Mouse (Mus musculus) forebrain, embryonic 10.5 days (tissue): ENCODE results near the gene Sh2b1. TPM values are rescaled to one million over a fixed set of nuclear protein-coding genes. Genes with fewer than 3 reads are reported as not detected.

Source experiments
- DNase-seq: peaks from one replicate; pipeline ENCODE4 v3.0.0-alpha.2; 2017; ENCODE audit warnings: low spot score; ENCODE audit errors: extremely low spot score
- H3K27ac ChIP-seq: fragments of 300-500 bp; sonication (generic); 2 replicates; pipeline ENCODE4 v1.5.1; 2016; ENCODE audit warnings: mild to moderate bottlenecking
- H3K27me3 ChIP-seq: fragments of 300-500 bp; sonication (generic); 2 replicates; pipeline ENCODE4 v1.6.1; 2016; ENCODE audit warnings: mild to moderate bottlenecking; ENCODE audit not compliant: poor library complexity, severe bottlenecking
- H3K36me3 ChIP-seq: fragments of 300-500 bp; sonication (generic); replicated peaks from 2 replicates; pipeline ENCODE4 v1.6.1; 2016; ENCODE audit warnings: mild to moderate bottlenecking, moderate library complexity
- H3K4me1 ChIP-seq: fragments of 300-500 bp; sonication (generic); 2 replicates; pipeline ENCODE4 v1.6.1; 2016
- H3K4me3 ChIP-seq: fragments of 300-500 bp; sonication (generic); 2 replicates; pipeline ENCODE4 v1.5.1; 2016; ENCODE audit warnings: mild to moderate bottlenecking, moderate library complexity
- H3K9me3 ChIP-seq: fragments of 300-500 bp; sonication (generic); 2 replicates; pipeline ENCODE4 v1.6.1; 2016; ENCODE audit warnings: mild to moderate bottlenecking, moderate library complexity
- WGBS: fragments of 180-500 bp; shearing (Covaris S2); methylation state at CpG from one replicate; pipeline ENCODE4 v1.1.7; 2016; 5-methylcytosine and 5-hydroxymethylcytosine counted together
- polyA plus RNA-seq: library from polyadenylated mRNA; unstranded; fragments of >200 nt; fragmentation: Nextera tagmentation; extraction: Ambion mirVana; gene quantifications from 2 replicates; pipeline ENCODE4 v1.2.1, GENCODE M21; 2016

The Sh2b1 gene
- polyA plus RNA-seq, 1 experiment from 2014 or later: 49.2 TPM

- DNase-seq: no peak
- Histone ChIP-seq H3K9me3 (no peaks in the 10 kb centered on the region), H3K27ac (no peak overlapping the region), H3K4me3 (no peak overlapping the region), H3K27me3 (no peaks in the 10 kb centered on the region), H3K4me1 (no peaks in the 10 kb centered on the region), H3K36me3 (peaks cover 65% of the 10 kb centered on the region)
- WGBS: 92% methylated on average over 9 of the region's 9 CpGs
Measured at GRCm38 (mm10) chr7:126444536-126444935, 30.7 kb downstream of the Sh2b1 start.

- peaks cover 65% of the 10 kb centered on the region for H3K36me3 ChIP-seq
- 94% methylated on average over 10 of the region's 10 CpGs for WGBS
- no peak overlapping the region for H3K27ac ChIP-seq
- H3K27me3 ChIP-seq: no peaks in the 10 kb centered on the region
- H3K4me3 ChIP-seq: no peak overlapping the region
- DNase-seq: no peak
- no peaks in the 10 kb centered on the region for H3K9me3 ChIP-seq
- H3K4me1 ChIP-seq: no peaks in the 10 kb centered on the region
Measured at GRCm38 (mm10) chr7:126443997-126444396, 31.2 kb downstream of the Sh2b1 start.

DNA sequence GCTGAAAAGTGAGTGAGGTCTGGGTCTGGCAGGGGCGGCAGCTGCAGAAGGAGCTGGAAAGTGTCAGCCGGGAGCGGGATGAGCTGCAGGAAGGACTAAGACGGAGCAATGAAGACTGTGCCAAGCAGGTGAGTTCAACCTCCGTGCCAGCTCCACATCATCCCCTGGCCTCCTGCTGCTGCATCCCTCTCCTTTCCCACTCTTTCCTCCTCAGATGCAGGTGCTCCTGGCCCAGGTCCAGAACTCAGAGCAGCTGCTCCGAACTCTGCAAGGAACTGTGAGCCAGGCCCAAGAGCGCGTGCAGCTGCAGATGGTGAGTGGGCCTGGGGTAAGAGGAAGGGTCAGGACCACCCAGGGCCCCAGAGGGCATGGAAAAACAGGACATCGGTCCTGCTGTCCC, 35.1 kb downstream of the Sh2b1 start:
- peaks cover 5% of the 10 kb centered on the region; the same call in 1 of the 2 replicates for H3K4me1 ChIP-seq
- 92% methylated on average over 9 of the region's 9 CpGs for WGBS
- H3K4me3 ChIP-seq: no peak overlapping the region
- DNase-seq: no peak
- peaks cover 47% of the 10 kb centered on the region for H3K36me3 ChIP-seq
- H3K9me3 ChIP-seq: no peaks in the 10 kb centered on the region
- H3K27ac ChIP-seq: peak overlapping the region; percentile 6; the same call in 1 of the 2 replicates
- no peaks in the 10 kb centered on the region for H3K27me3 ChIP-seq

DNA sequence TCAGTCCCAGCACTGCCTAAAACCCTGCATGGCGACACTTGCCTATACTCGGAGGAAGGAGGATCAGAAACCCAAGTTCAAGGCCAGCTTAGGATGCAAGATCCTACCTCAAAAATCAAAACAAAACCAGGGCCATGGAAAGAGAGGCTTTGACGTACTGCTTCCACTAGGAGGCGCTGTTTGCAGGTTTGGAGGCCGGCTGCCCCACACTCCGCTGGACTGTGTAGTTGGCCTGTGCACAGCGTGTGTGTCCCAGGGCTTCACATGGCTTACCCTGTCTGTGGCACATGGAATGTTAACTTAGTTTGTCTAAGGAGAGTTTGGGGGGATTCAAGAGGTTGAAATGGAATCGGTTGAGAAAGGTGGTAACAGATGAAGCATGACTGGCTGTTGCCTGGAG, 38.4 kb downstream of the Sh2b1 start:
- Histone ChIP-seq H3K4me1 (peaks cover 5% of the 10 kb centered on the region; the same call in 1 of the 2 replicates), H3K27ac (no peak overlapping the region), H3K27me3 (no peaks in the 10 kb centered on the region), H3K9me3 (no peaks in the 10 kb centered on the region), H3K36me3 (peaks cover 36% of the 10 kb centered on the region; the same call in 1 of the 2 replicates), H3K4me3 (no peak overlapping the region)
- 24% methylated on average over 8 of the region's 8 CpGs for WGBS
- DNase-seq: peak; percentile 64

GRCm38 (mm10) chr7:126435801-126436200, 39.4 kb downstream of the Sh2b1 start:
- Histone ChIP-seq H3K9me3 (no peaks in the 10 kb centered on the region), H3K4me1 (peaks cover 5% of the 10 kb centered on the region; the same call in 1 of the 2 replicates), H3K36me3 (peaks cover 38% of the 10 kb centered on the region; the same call in 1 of the 2 replicates), H3K27me3 (no peaks in the 10 kb centered on the region), H3K27ac (no peak overlapping the region), H3K4me3 (no peak overlapping the region)
- DNase-seq: no peak
- 85% methylated on average over 3 of the region's 3 CpGs for WGBS

GRCm38 (mm10) chr7:126434726-126435125, 40.5 kb downstream of the Sh2b1 start:
- no peak overlapping the region for H3K4me3 ChIP-seq
- H3K27me3 ChIP-seq: no peaks in the 10 kb centered on the region
- H3K9me3 ChIP-seq: no peaks in the 10 kb centered on the region
- H3K27ac ChIP-seq: no peak overlapping the region
- 91% methylated on average over 7 of the region's 7 CpGs for WGBS
- peaks cover 31% of the 10 kb centered on the region; the same call in 1 of the 2 replicates for H3K36me3 ChIP-seq
- peaks cover 11% of the 10 kb centered on the region for H3K4me1 ChIP-seq
- DNase-seq: no peak

DNA sequence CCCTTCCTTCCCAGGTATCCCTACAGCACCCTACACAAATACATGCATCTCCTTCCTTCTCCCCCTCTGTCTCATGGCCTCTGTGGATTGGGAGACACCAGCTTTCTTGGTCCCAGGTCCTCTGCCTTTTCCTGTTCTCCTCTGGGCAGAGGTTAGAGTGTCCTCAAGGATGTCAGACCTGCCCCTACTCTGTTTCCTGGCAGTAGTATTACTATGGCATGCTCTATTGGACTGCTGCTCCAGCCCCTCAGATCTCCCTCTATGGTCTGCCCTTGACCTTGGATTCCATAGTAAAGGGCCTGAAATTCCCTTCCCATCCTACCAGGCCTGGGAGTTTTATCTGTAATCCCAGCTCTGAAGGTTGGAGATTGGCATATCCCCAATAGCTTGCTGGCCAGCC, 45.1 kb downstream of the Sh2b1 start:
- no peaks in the 10 kb centered on the region for H3K27me3 ChIP-seq
- no peaks in the 10 kb centered on the region; the same call in 1 of the 2 replicates for H3K9me3 ChIP-seq
- H3K4me1 ChIP-seq: peaks cover 32% of the 10 kb centered on the region
- no peak overlapping the region for H3K4me3 ChIP-seq
- no peak overlapping the region for H3K27ac ChIP-seq
- DNase-seq: no peak
- peaks cover 22% of the 10 kb centered on the region; the same call in 1 of the 2 replicates for H3K36me3 ChIP-seq

DNA sequence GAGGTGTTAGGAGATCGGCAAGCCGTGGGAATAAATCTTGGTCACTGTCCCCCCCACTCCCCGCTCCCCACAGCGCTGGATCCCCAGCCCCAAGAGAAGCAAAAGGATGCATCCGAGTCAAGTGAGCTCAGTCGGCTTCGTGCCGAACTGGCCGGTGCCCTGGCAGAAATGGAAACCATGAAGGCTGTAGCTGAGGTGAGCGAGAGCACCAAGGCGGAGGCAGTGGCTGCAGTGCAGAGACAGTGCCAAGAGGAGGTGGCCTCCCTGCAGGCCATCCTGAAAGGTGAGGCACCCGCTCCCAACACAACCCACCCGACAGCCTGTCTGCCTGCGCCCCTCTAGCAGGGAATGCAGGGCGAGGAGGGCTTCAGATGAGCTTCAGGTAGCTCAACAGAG, 45.7 kb downstream of the Sh2b1 start:
- peak overlapping the region; percentile 81 for H3K4me3 ChIP-seq
- no peaks in the 10 kb centered on the region; the same call in 1 of the 2 replicates for H3K9me3 ChIP-seq
- 28% methylated on average over 15 of the region's 15 CpGs for WGBS
- no peak for DNase-seq
- peaks cover 32% of the 10 kb centered on the region for H3K4me1 ChIP-seq
- H3K36me3 ChIP-seq: peaks cover 20% of the 10 kb centered on the region; the same call in 1 of the 2 replicates
- H3K27me3 ChIP-seq: no peaks in the 10 kb centered on the region
- H3K27ac ChIP-seq: peak overlapping the region; percentile 95

DNA sequence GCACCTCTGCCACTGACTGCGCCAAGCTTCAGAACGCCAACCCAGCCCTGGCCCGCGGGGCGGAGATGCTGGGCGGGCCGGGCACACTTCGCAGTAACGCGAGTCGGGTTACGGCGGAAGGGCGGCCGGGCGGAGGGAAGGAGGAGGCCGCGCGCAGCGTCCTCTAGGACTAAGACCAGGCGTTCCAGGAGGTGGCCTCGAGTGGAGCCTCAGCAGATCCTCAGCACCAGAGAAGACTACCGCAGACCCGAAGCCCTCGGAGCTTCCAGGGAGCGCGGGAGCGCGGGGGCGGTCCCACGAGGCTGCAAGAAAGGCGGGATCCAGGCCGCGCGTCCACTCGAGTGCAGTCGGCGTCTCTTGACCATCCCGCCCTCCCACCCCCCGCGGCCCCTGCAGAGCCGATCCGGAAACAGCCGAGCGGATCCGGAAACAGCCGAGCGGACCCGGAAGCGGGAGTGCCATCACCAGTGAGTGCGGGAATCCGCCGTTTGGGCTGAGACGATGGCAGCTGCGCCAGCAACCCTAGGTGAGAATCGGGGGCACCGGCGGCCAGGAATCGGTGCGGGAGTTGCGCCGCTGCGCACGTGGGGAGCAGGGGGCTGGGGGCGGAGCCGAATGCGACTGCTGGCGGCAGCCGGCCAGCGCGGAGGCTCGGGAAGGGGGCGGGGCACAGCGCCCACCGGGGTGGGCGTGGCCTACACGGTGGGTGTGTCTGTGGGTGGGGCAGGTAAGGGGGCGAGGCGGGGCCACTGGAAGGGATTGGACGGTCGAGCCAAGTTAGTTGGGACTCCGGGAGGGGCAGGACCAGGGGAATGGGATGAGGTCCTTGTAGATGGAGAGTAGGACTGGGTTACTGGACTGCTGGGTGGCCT, 46.4 kb downstream of the Sh2b1 start, which contains the start of gene Rabep2:
Rabep2 (plus strand) TSS at position 129 of the 872 bp plus-strand sequence.
- H3K9me3 ChIP-seq: no peaks in the 10 kb centered on the region; the same call in 1 of the 2 replicates
- peak within 1 kb of the TSS; percentile 81 for H3K4me3 ChIP-seq
- peak within 1 kb of the TSS; percentile 95 for H3K27ac ChIP-seq
- H3K27me3 ChIP-seq: no peaks in the 10 kb centered on the region
- under 1% methylated on average over 76 of the region's 82 CpGs for WGBS
- peaks cover 13% of the 10 kb centered on the region; the same call in 1 of the 2 replicates for H3K36me3 ChIP-seq
- peak; percentile 98 for DNase-seq
- H3K4me1 ChIP-seq: peaks cover 32% of the 10 kb centered on the region

DNA sequence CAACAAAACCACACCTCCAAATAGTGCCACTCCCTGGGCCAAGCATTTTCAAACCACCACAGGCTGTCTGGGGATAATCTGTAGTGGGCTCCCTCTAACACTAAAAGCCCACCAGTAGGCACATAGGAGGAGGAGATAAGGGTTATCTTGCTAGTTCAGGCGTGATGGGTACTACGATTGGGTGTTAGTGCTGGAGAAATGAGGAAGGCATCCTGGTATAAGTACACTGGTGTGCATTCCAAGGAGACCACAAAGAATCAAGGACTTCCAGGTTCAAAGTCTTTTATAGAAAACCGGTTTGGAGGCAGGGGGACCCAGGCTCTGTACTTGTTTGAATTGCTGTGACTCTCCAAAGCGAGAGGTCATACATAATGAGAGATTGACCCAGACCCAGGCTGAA, 47.1 kb downstream of the Sh2b1 start:
- H3K36me3 ChIP-seq: peaks cover 11% of the 10 kb centered on the region; the same call in 1 of the 2 replicates
- peaks cover 32% of the 10 kb centered on the region for H3K4me1 ChIP-seq
- DNase-seq: no peak
- 31% methylated on average over 4 of the region's 4 CpGs for WGBS
- peak overlapping the region; percentile 95 for H3K27ac ChIP-seq
- H3K4me3 ChIP-seq: peak overlapping the region; percentile 81
- H3K9me3 ChIP-seq: no peaks in the 10 kb centered on the region; the same call in 1 of the 2 replicates
- no peaks in the 10 kb centered on the region for H3K27me3 ChIP-seq

GRCm38 (mm10) chr7:126427323-126427860, 47.8 kb downstream of the Sh2b1 start:
- Histone ChIP-seq H3K9me3 (no peaks in the 10 kb centered on the region; the same call in 1 of the 2 replicates), H3K4me3 (peak overlapping the region; percentile 81; the same call in 1 of the 2 replicates), H3K27me3 (no peaks in the 10 kb centered on the region), H3K36me3 (peaks cover 8% of the 10 kb centered on the region; the same call in 1 of the 2 replicates), H3K27ac (no peak overlapping the region), H3K4me1 (peaks cover 32% of the 10 kb centered on the region)
- WGBS: 67% methylated on average over 12 of the region's 13 CpGs
- DNase-seq: no peak

- Histone ChIP-seq H3K27me3 (no peaks in the 10 kb centered on the region), H3K36me3 (0 out of 2 replicates have a peak, but pooled peaks cover 2% of the 10 kb centered on the region), H3K27ac (no peak overlapping the region), H3K4me1 (peaks cover 21% of the 10 kb centered on the region), H3K9me3 (no peaks in the 10 kb centered on the region; the same call in 1 of the 2 replicates), H3K4me3 (no peak overlapping the region)
- WGBS: 84% methylated on average over 6 of the region's 6 CpGs
- DNase-seq: no peak
Measured at GRCm38 (mm10) chr7:126424161-126424560, 51.1 kb downstream of the Sh2b1 start.
